Mouse (Mus musculus): ENCODE measurements around the gene Med13. TPM values are rescaled to one million over a fixed set of nuclear protein-coding genes. Genes with fewer than 3 reads are reported as not detected.
"Not testable (repeated sequence)": the region's sequence is repeated elsewhere in the genome, so short reads cannot be mapped to it uniquely, and the experiment has no call there.

The Med13 gene
- polyA plus RNA-seq, 1 experiment from 2014 or later = 13.9 TPM

GRCm38 (mm10) chr11:86347387-86348122 lies 9.8 kb downstream of the Med13 start:
- no peak for ATAC-seq (ENCODE audit: low read depth)
- Histone ChIP-seq H3K4me3 (ENCODE audit: low read depth, low read length) (no peak overlapping the region), H3K36me3 (ENCODE audit: control insufficient read depth, insufficient read depth, low read length) (peaks cover 4% of the 10 kb centered on the region; the same call in 1 of the 2 replicates), H3K27ac (ENCODE audit: low read depth, low read length) (no peak overlapping the region), H3K4me2 (ENCODE audit: low read depth, low read length) (no peak overlapping the region), H3K4me1 (ENCODE audit: control insufficient read depth, insufficient read depth, low read length) (0 out of 2 replicates have a peak, but pooled peaks cover 3% of the 10 kb centered on the region), H3K9ac (replicated peaks; ENCODE audit: low read depth, low read length) (no peak overlapping the region), H3K9me3 (ENCODE audit: control insufficient read depth, low read length) (no peaks in the 10 kb centered on the region), H3K27me3 (ENCODE audit: control insufficient read depth, insufficient read depth, low read length) (no peaks in the 10 kb centered on the region)
- 87% methylated on average over 5 of the region's 5 CpGs for WGBS

- no peaks in the 10 kb centered on the region for H3K4me1 ChIP-seq (ENCODE audit: control insufficient read depth, insufficient read depth, low read length)
- no peak overlapping the region for H3K4me2 ChIP-seq (ENCODE audit: low read depth, low read length)
- H3K9ac ChIP-seq (replicated peaks; ENCODE audit: low read depth, low read length) = no peak overlapping the region
- H3K36me3 ChIP-seq (ENCODE audit: control insufficient read depth, insufficient read depth, low read length) = peaks cover 4% of the 10 kb centered on the region; the same call in 1 of the 2 replicates
- no peaks in the 10 kb centered on the region for H3K9me3 ChIP-seq (ENCODE audit: control insufficient read depth, low read length)
- ATAC-seq (ENCODE audit: low read depth) = no peak
- WGBS = 93% methylated on average over 3 of the region's 3 CpGs
- no peak overlapping the region for H3K4me3 ChIP-seq (ENCODE audit: low read depth, low read length)
- H3K27me3 ChIP-seq (ENCODE audit: control insufficient read depth, insufficient read depth, low read length) = no peaks in the 10 kb centered on the region
- no peak overlapping the region for H3K27ac ChIP-seq (ENCODE audit: low read depth, low read length)
Observed at GRCm38 (mm10) chr11:86346525-86346924, 10.9 kb downstream of the Med13 start.

GRCm38 (mm10) chr11:86344940-86345339 lies 12.5 kb downstream of the Med13 start:
- not testable (repeated sequence) for H3K4me2 ChIP-seq (ENCODE audit: low read depth, low read length); H3K36me3 ChIP-seq (ENCODE audit: control insufficient read depth, insufficient read depth, low read length); ATAC-seq (ENCODE audit: low read depth); H3K4me1 ChIP-seq (ENCODE audit: control insufficient read depth, insufficient read depth, low read length); H3K9ac ChIP-seq (replicated peaks; ENCODE audit: low read depth, low read length); H3K9me3 ChIP-seq (ENCODE audit: control insufficient read depth, low read length); H3K4me3 ChIP-seq (ENCODE audit: low read depth, low read length); H3K27me3 ChIP-seq (ENCODE audit: control insufficient read depth, insufficient read depth, low read length); H3K27ac ChIP-seq (ENCODE audit: low read depth, low read length)
- WGBS = 100% methylated on average over 1 of the region's 1 CpGs

GRCm38 (mm10) chr11:86324251-86324650 lies 33.2 kb downstream of the Med13 start:
- 93% methylated on average over 5 of the region's 5 CpGs for WGBS
- no peak overlapping the region for H3K4me3 ChIP-seq (ENCODE audit: low read depth, low read length)
- ATAC-seq (ENCODE audit: low read depth) = no peak
- no peak overlapping the region for H3K9ac ChIP-seq (replicated peaks; ENCODE audit: low read depth, low read length)
- no peaks in the 10 kb centered on the region for H3K9me3 ChIP-seq (ENCODE audit: control insufficient read depth, low read length)
- no peak overlapping the region for H3K4me2 ChIP-seq (ENCODE audit: low read depth, low read length)
- H3K4me1 ChIP-seq (ENCODE audit: control insufficient read depth, insufficient read depth, low read length) = no peaks in the 10 kb centered on the region
- H3K36me3 ChIP-seq (ENCODE audit: control insufficient read depth, insufficient read depth, low read length) = peaks cover 27% of the 10 kb centered on the region
- no peak overlapping the region for H3K27ac ChIP-seq (ENCODE audit: low read depth, low read length)
- H3K27me3 ChIP-seq (ENCODE audit: control insufficient read depth, insufficient read depth, low read length) = no peaks in the 10 kb centered on the region

- H3K4me2 ChIP-seq (ENCODE audit: low read depth, low read length); H3K4me1 ChIP-seq (ENCODE audit: control insufficient read depth, insufficient read depth, low read length): not testable (repeated sequence)
- WGBS = 93% methylated on average over 3 of the region's 3 CpGs
Observed at GRCm38 (mm10) chr11:86314992-86315391, 42.4 kb downstream of the Med13 start.

GRCm38 (mm10) chr11:86310280-86310679 lies 47.1 kb downstream of the Med13 start:
- no peak for ATAC-seq (ENCODE audit: low read depth)
- Histone ChIP-seq H3K36me3 (ENCODE audit: control insufficient read depth, insufficient read depth, low read length) (0 out of 2 replicates have a peak, but pooled peaks cover 6% of the 10 kb centered on the region), H3K9ac (replicated peaks; ENCODE audit: low read depth, low read length) (no peak overlapping the region), H3K9me3 (ENCODE audit: control insufficient read depth, low read length) (no peaks in the 10 kb centered on the region), H3K4me1 (ENCODE audit: control insufficient read depth, insufficient read depth, low read length) (no peaks in the 10 kb centered on the region), H3K4me3 (ENCODE audit: low read depth, low read length) (no peak overlapping the region), H3K27me3 (ENCODE audit: control insufficient read depth, insufficient read depth, low read length) (no peaks in the 10 kb centered on the region), H3K4me2 (ENCODE audit: low read depth, low read length) (no peak overlapping the region), H3K27ac (ENCODE audit: low read depth, low read length) (no peak overlapping the region)
- WGBS = 84% methylated on average over 6 of the region's 6 CpGs

More at GRCm38 (mm10) chr11:86314992-86315391, 42.4 kb downstream of the Med13 start:
- H3K27me3 ChIP-seq (ENCODE audit: control insufficient read depth, insufficient read depth, low read length); H3K27ac ChIP-seq (ENCODE audit: low read depth, low read length); H3K9ac ChIP-seq (replicated peaks; ENCODE audit: low read depth, low read length); H3K9me3 ChIP-seq (ENCODE audit: control insufficient read depth, low read length); H3K4me3 ChIP-seq (ENCODE audit: low read depth, low read length); ATAC-seq (ENCODE audit: low read depth): not testable (repeated sequence)
- peaks cover 14% of the 10 kb centered on the region; the same call in 1 of the 2 replicates for H3K36me3 ChIP-seq (ENCODE audit: control insufficient read depth, insufficient read depth, low read length)

GRCm38 (mm10) chr11:86292201-86292600 lies 65.2 kb downstream of the Med13 start:
- not testable (repeated sequence) for H3K9me3 ChIP-seq (ENCODE audit: control insufficient read depth, low read length); ATAC-seq (ENCODE audit: low read depth); H3K27ac ChIP-seq (ENCODE audit: low read depth, low read length); H3K4me3 ChIP-seq (ENCODE audit: low read depth, low read length); H3K9ac ChIP-seq (replicated peaks; ENCODE audit: low read depth, low read length); H3K4me1 ChIP-seq (ENCODE audit: control insufficient read depth, insufficient read depth, low read length); H3K27me3 ChIP-seq (ENCODE audit: control insufficient read depth, insufficient read depth, low read length); H3K4me2 ChIP-seq (ENCODE audit: low read depth, low read length)
- peaks cover 14% of the 10 kb centered on the region for H3K36me3 ChIP-seq (ENCODE audit: control insufficient read depth, insufficient read depth, low read length)
- 96% methylated on average over 10 of the region's 10 CpGs for WGBS

GRCm38 (mm10) chr11:86291714-86292113 lies 65.7 kb downstream of the Med13 start:
- Histone ChIP-seq H3K9ac (replicated peaks; ENCODE audit: low read depth, low read length) (no peak overlapping the region), H3K9me3 (ENCODE audit: control insufficient read depth, low read length) (no peaks in the 10 kb centered on the region), H3K4me3 (ENCODE audit: low read depth, low read length) (no peak overlapping the region), H3K4me1 (ENCODE audit: control insufficient read depth, insufficient read depth, low read length) (no peaks in the 10 kb centered on the region), H3K36me3 (ENCODE audit: control insufficient read depth, insufficient read depth, low read length) (peaks cover 15% of the 10 kb centered on the region), H3K27ac (ENCODE audit: low read depth, low read length) (no peak overlapping the region), H3K27me3 (ENCODE audit: control insufficient read depth, insufficient read depth, low read length) (no peaks in the 10 kb centered on the region), H3K4me2 (ENCODE audit: low read depth, low read length) (no peak overlapping the region)
- ATAC-seq (ENCODE audit: low read depth) = no peak
- 90% methylated on average over 6 of the region's 6 CpGs for WGBS

- no peak for ATAC-seq (ENCODE audit: low read depth)
- Histone ChIP-seq H3K27me3 (ENCODE audit: control insufficient read depth, insufficient read depth, low read length) (no peaks in the 10 kb centered on the region), H3K36me3 (ENCODE audit: control insufficient read depth, insufficient read depth, low read length) (peaks cover 52% of the 10 kb centered on the region), H3K9ac (replicated peaks; ENCODE audit: low read depth, low read length) (no peak overlapping the region), H3K4me3 (ENCODE audit: low read depth, low read length) (no peak overlapping the region), H3K4me2 (ENCODE audit: low read depth, low read length) (no peak overlapping the region), H3K9me3 (ENCODE audit: control insufficient read depth, low read length) (no peaks in the 10 kb centered on the region), H3K27ac (ENCODE audit: low read depth, low read length) (no peak overlapping the region), H3K4me1 (ENCODE audit: control insufficient read depth, insufficient read depth, low read length) (no peaks in the 10 kb centered on the region)
- WGBS = 96% methylated on average over 8 of the region's 8 CpGs
Observed at GRCm38 (mm10) chr11:86285729-86286128, 71.7 kb downstream of the Med13 start.
